Mouse (Mus musculus) neural tube, embryonic 12.5 days (tissue): ENCODE data around the gene Adprm. TPM values are rescaled to one million over a fixed set of nuclear protein-coding genes. Genes with fewer than 3 reads are reported as not detected.
A peak's percentile ranks its signal among the peaks of the same experiment; 100 is the strongest.
"Not testable (repeated sequence)": the region's sequence is repeated elsewhere in the genome, so short reads cannot be mapped to it uniquely, and the experiment has no call there.

Source experiments
- ATAC-seq: fragments of 200-750 bp; cut with Nextera tagmentation; 2 replicates; pipeline ENCODE4 v1.8.0; 2017; ENCODE audit warnings: low read depth, mild to moderate bottlenecking, moderate TSS enrichment, moderate library complexity; ENCODE audit not compliant: low FRiP score
- H3K27ac ChIP-seq: fragments of 300-500 bp; sonication (generic); 2 replicates; pipeline ENCODE4 v1.5.1; 2016
- H3K27me3 ChIP-seq: fragments of 300-500 bp; sonication (generic); replicated peaks from 2 replicates; pipeline ENCODE4 v1.6.1; 2016; ENCODE audit warnings: mild to moderate bottlenecking
- H3K36me3 ChIP-seq: fragments of 300-500 bp; sonication (generic); 2 replicates; pipeline ENCODE4 v1.6.1; 2016; ENCODE audit warnings: mild to moderate bottlenecking
- H3K4me1 ChIP-seq: fragments of 300-500 bp; sonication (generic); 2 replicates; pipeline ENCODE4 v1.6.1; 2016
- H3K4me2 ChIP-seq: fragments of 300-500 bp; sonication (generic); replicated peaks from 2 replicates; pipeline ENCODE4 v1.6.1; 2016; ENCODE audit warnings: mild to moderate bottlenecking
- H3K4me3 ChIP-seq: fragments of 300-500 bp; sonication (generic); 2 replicates; pipeline ENCODE4 v1.5.1; 2016
- H3K9ac ChIP-seq: fragments of 300-500 bp; sonication (generic); 2 replicates; pipeline ENCODE4 v1.6.1; 2016; ENCODE audit warnings: mild to moderate bottlenecking
- H3K9me3 ChIP-seq: fragments of 300-500 bp; sonication (generic); 2 replicates; pipeline ENCODE4 v1.6.1; 2016; ENCODE audit warnings: mild to moderate bottlenecking
- WGBS: fragments of 180-500 bp; shearing (Covaris S2); methylation state at CpG from one replicate; pipeline ENCODE4 v1.1.7; 2016; 5-methylcytosine and 5-hydroxymethylcytosine counted together
- polyA plus RNA-seq: library from polyadenylated mRNA; unstranded; fragments of >200 nt; fragmentation: Nextera tagmentation; extraction: Ambion mirVana; gene quantifications from 2 replicates; pipeline ENCODE4 v1.2.1, GENCODE M21; 2016

Adprm gene
- 34.1 and 36.1 TPM in 2 replicates for polyA plus RNA-seq

GRCm38 (mm10) chr11:67052321-67052952 is at the start of gene Adprm, which contains the start of gene Sco1:
Gene Adprm (minus strand): TSS chr11:67052594.
Gene Sco1 (plus strand): TSS chr11:67052670.
- peaks cover 16% of the 10 kb centered on the region for H3K4me1 ChIP-seq
- WGBS = under 1% methylated on average over 50 of the region's 50 CpGs
- H3K36me3 ChIP-seq = peaks cover 26% of the 10 kb centered on the region
- H3K4me3 ChIP-seq = peak within 1 kb of the TSS; percentile 90
- peak within 1 kb of the TSS; percentile 77 for H3K4me2 ChIP-seq
- H3K27me3 ChIP-seq = no peaks in the 10 kb centered on the region
- H3K27ac ChIP-seq = peak within 1 kb of the TSS; percentile 60
- H3K9me3 ChIP-seq = no peaks in the 10 kb centered on the region
- peak; percentile 92 for ATAC-seq
- peak within 1 kb of the TSS; percentile 79 for H3K9ac ChIP-seq

GRCm38 (mm10) chr11:67101713-67102112 is 49.3 kb upstream of the Adprm start:
- no peak for ATAC-seq
- Histone ChIP-seq H3K4me3 (no peak overlapping the region), H3K27me3 (no peaks in the 10 kb centered on the region), H3K9ac (no peak overlapping the region), H3K4me1 (no peaks in the 10 kb centered on the region), H3K9me3 (no peaks in the 10 kb centered on the region), H3K27ac (no peak overlapping the region), H3K4me2 (no peak overlapping the region), H3K36me3 (no peaks in the 10 kb centered on the region)
- WGBS = 30% methylated on average over 7 of the region's 8 CpGs

- no peaks in the 10 kb centered on the region for H3K27me3 ChIP-seq
- no peaks in the 10 kb centered on the region for H3K36me3 ChIP-seq
- no peaks in the 10 kb centered on the region for H3K4me1 ChIP-seq
- H3K9me3 ChIP-seq = no peaks in the 10 kb centered on the region
- no peak for ATAC-seq
- no peak overlapping the region for H3K4me2 ChIP-seq
- no peak overlapping the region for H3K9ac ChIP-seq
- H3K27ac ChIP-seq = no peak overlapping the region
- H3K4me3 ChIP-seq = no peak overlapping the region
- 37% methylated on average over 6 of the region's 6 CpGs for WGBS
Measured at GRCm38 (mm10) chr11:67100169-67100568, 47.8 kb upstream of the Adprm start.

GRCm38 (mm10) chr11:67099241-67099640 is 46.8 kb upstream of the Adprm start:
- no peaks in the 10 kb centered on the region for H3K4me1 ChIP-seq
- H3K9ac ChIP-seq = no peak overlapping the region
- WGBS = 95% methylated on average over 16 of the region's 16 CpGs
- no peaks in the 10 kb centered on the region for H3K9me3 ChIP-seq
- H3K27me3 ChIP-seq = no peaks in the 10 kb centered on the region
- no peak overlapping the region for H3K27ac ChIP-seq
- no peak for ATAC-seq
- no peak overlapping the region for H3K4me3 ChIP-seq
- no peaks in the 10 kb centered on the region for H3K36me3 ChIP-seq
- H3K4me2 ChIP-seq = no peak overlapping the region

GRCm38 (mm10) chr11:67098427-67098826 is 46.0 kb upstream of the Adprm start:
- no peak overlapping the region for H3K4me3 ChIP-seq
- H3K4me2 ChIP-seq = no peak overlapping the region
- H3K27ac ChIP-seq = no peak overlapping the region
- H3K27me3 ChIP-seq = no peaks in the 10 kb centered on the region
- H3K36me3 ChIP-seq = no peaks in the 10 kb centered on the region
- no peak for ATAC-seq
- no peaks in the 10 kb centered on the region for H3K9me3 ChIP-seq
- H3K4me1 ChIP-seq = no peaks in the 10 kb centered on the region
- WGBS = 88% methylated on average over 11 of the region's 11 CpGs
- H3K9ac ChIP-seq = no peak overlapping the region

- WGBS = 94% methylated on average over 10 of the region's 10 CpGs
- H3K4me2 ChIP-seq = no peak overlapping the region
- ATAC-seq = no peak
- no peaks in the 10 kb centered on the region for H3K27me3 ChIP-seq
- H3K4me3 ChIP-seq = no peak overlapping the region
- H3K36me3 ChIP-seq = no peaks in the 10 kb centered on the region
- H3K27ac ChIP-seq = no peak overlapping the region
- no peaks in the 10 kb centered on the region for H3K9me3 ChIP-seq
- no peaks in the 10 kb centered on the region for H3K4me1 ChIP-seq
- no peak overlapping the region for H3K9ac ChIP-seq
Measured at GRCm38 (mm10) chr11:67097709-67098108, 45.3 kb upstream of the Adprm start.

- Histone ChIP-seq H3K36me3 (no peaks in the 10 kb centered on the region), H3K9me3 (no peaks in the 10 kb centered on the region), H3K4me1 (no peaks in the 10 kb centered on the region), H3K4me2 (no peak overlapping the region), H3K4me3 (no peak overlapping the region), H3K9ac (no peak overlapping the region), H3K27ac (no peak overlapping the region), H3K27me3 (no peaks in the 10 kb centered on the region)
- 80% methylated on average over 29 of the region's 29 CpGs for WGBS
- no peak for ATAC-seq
Measured at GRCm38 (mm10) chr11:67094470-67094869, 42.1 kb upstream of the Adprm start.

GRCm38 (mm10) chr11:67093652-67094051 is 41.3 kb upstream of the Adprm start:
- H3K4me2 ChIP-seq = no peak overlapping the region
- no peaks in the 10 kb centered on the region for H3K9me3 ChIP-seq
- no peaks in the 10 kb centered on the region for H3K36me3 ChIP-seq
- H3K27me3 ChIP-seq = no peaks in the 10 kb centered on the region
- H3K9ac ChIP-seq = no peak overlapping the region
- no peak overlapping the region for H3K27ac ChIP-seq
- no peak for ATAC-seq
- no peaks in the 10 kb centered on the region for H3K4me1 ChIP-seq
- H3K4me3 ChIP-seq = no peak overlapping the region
- 94% methylated on average over 5 of the region's 5 CpGs for WGBS

GRCm38 (mm10) chr11:67093201-67093600 is 40.8 kb upstream of the Adprm start:
- H3K27me3 ChIP-seq = no peaks in the 10 kb centered on the region
- H3K4me3 ChIP-seq = no peak overlapping the region
- no peaks in the 10 kb centered on the region for H3K36me3 ChIP-seq
- WGBS = 83% methylated on average over 9 of the region's 9 CpGs
- no peaks in the 10 kb centered on the region for H3K4me1 ChIP-seq
- H3K4me2 ChIP-seq = no peak overlapping the region
- no peaks in the 10 kb centered on the region for H3K9me3 ChIP-seq
- ATAC-seq = no peak
- H3K9ac ChIP-seq = no peak overlapping the region
- no peak overlapping the region for H3K27ac ChIP-seq

- ATAC-seq, H3K4me2 ChIP-seq, H3K4me3 ChIP-seq, H3K36me3 ChIP-seq, H3K27me3 ChIP-seq, H3K4me1 ChIP-seq, H3K27ac ChIP-seq, H3K9me3 ChIP-seq, H3K9ac ChIP-seq: not testable (repeated sequence)
- WGBS = 91% methylated on average over 12 of the region's 12 CpGs
Measured at GRCm38 (mm10) chr11:67092354-67092753, 40.0 kb upstream of the Adprm start.

GRCm38 (mm10) chr11:67087225-67087624 is 34.8 kb upstream of the Adprm start:
- no peak overlapping the region for H3K4me2 ChIP-seq
- H3K9ac ChIP-seq = no peak overlapping the region
- H3K27ac ChIP-seq = no peak overlapping the region
- no peaks in the 10 kb centered on the region for H3K4me1 ChIP-seq
- no peaks in the 10 kb centered on the region for H3K9me3 ChIP-seq
- no peak overlapping the region for H3K4me3 ChIP-seq
- H3K27me3 ChIP-seq = peaks cover 17% of the 10 kb centered on the region; the same call in 1 of the 2 replicates
- ATAC-seq = no peak
- no peaks in the 10 kb centered on the region for H3K36me3 ChIP-seq
- whole genome bisulfite sequencing = 91% methylated on average over 12 of the region's 12 CpGs

GRCm38 (mm10) chr11:67086467-67087164 is 34.2 kb upstream of the Adprm start:
- H3K27me3 ChIP-seq = peaks cover 17% of the 10 kb centered on the region; the same call in 1 of the 2 replicates
- H3K36me3 ChIP-seq = no peaks in the 10 kb centered on the region
- no peaks in the 10 kb centered on the region for H3K9me3 ChIP-seq
- no peak overlapping the region for H3K9ac ChIP-seq
- H3K4me3 ChIP-seq = no peak overlapping the region
- ATAC-seq = no peak
- no peak overlapping the region for H3K27ac ChIP-seq
- 63% methylated on average over 9 of the region's 9 CpGs for WGBS
- peaks cover 1% of the 10 kb centered on the region; the same call in 1 of the 2 replicates for H3K4me1 ChIP-seq
- H3K4me2 ChIP-seq = no peak overlapping the region
